Mouse (Mus musculus) forebrain, embryonic 16.5 days (tissue): ENCODE measurements around the gene Slc23a2. TPM values are rescaled to one million over a fixed set of nuclear protein-coding genes. Genes with fewer than 3 reads are reported as not detected.

Source experiments
- ATAC-seq: fragments of 200-750 bp; cut with Nextera tagmentation; 2 replicates; pipeline ENCODE4 v1.8.0; 2017; ENCODE audit warnings: mild to moderate bottlenecking, moderate library complexity
- H3K27ac ChIP-seq: fragments of 300-500 bp; sonication (generic); 2 replicates; pipeline ENCODE4 v1.5.1; 2014; ENCODE audit warnings: low read length, control low read depth
- H3K27me3 ChIP-seq: fragments of 300-500 bp; sonication (generic); replicated peaks from 2 replicates; pipeline ENCODE4 v1.6.1; 2014; ENCODE audit warnings: low read length; ENCODE audit not compliant: control insufficient read depth, insufficient read depth
- H3K36me3 ChIP-seq: fragments of 300-500 bp; sonication (generic); 2 replicates; pipeline ENCODE4 v1.6.1; 2014; ENCODE audit not compliant: control insufficient read depth, insufficient read depth
- H3K4me1 ChIP-seq: fragments of 300-500 bp; sonication (generic); replicated peaks from 2 replicates; pipeline ENCODE4 v1.6.1; 2014; ENCODE audit warnings: low read length; ENCODE audit not compliant: control insufficient read depth, insufficient read depth
- H3K4me2 ChIP-seq: fragments of 300-500 bp; sonication (generic); 2 replicates; pipeline ENCODE4 v1.6.1; 2014; ENCODE audit warnings: mild to moderate bottlenecking, low read length, control low read depth
- H3K4me3 ChIP-seq: fragments of 300-500 bp; sonication (generic); replicated peaks from 2 replicates; pipeline ENCODE4 v1.5.1; 2014; ENCODE audit warnings: mild to moderate bottlenecking, low read length, control low read depth
- H3K9ac ChIP-seq: fragments of 300-500 bp; sonication (generic); replicated peaks from 2 replicates; pipeline ENCODE4 v1.6.1; 2014; ENCODE audit warnings: low read depth, low read length, control low read depth
- H3K9me3 ChIP-seq: fragments of 300-500 bp; sonication (generic); 2 replicates; pipeline ENCODE4 v1.6.1; 2016; ENCODE audit warnings: low read length; ENCODE audit not compliant: control insufficient read depth
- WGBS: fragments of 180-500 bp; shearing (Covaris S2); extraction: QIAGEN DNeasy Blood & Tissue Kit; methylation state at CpG from one replicate; pipeline ENCODE4 v1.1.7; 2014; 5-methylcytosine and 5-hydroxymethylcytosine counted together
- polyA plus RNA-seq: library from polyadenylated mRNA; unstranded; fragments of >200 nt; fragmentation: Nextera tagmentation; extraction: Ambion mirVana; gene quantifications from 2 replicates; pipeline ENCODE4 v1.2.1, GENCODE M21; 2015

The Slc23a2 gene
- polyA plus RNA-seq, 1 experiment from 2014 or later = 32.7 TPM

DNA sequence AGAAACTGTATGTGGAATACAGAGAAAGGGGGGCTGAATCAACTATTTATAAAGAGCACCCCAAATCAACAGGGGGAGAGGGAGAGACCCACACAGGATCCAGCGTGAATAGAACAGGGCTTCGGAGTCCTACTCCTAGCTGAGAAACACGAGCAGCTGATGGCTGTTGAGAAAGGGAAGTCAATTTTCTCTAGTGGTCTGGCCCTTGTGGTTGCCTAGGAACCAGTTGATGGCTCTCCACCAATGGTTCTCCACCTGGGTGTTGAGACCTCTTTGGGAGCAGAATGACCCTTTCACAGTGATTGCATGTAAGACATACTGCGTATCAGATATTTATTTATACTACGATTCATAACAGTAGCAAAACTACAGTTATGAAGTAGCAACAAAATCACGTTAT lies 49.1 kb downstream of the Slc23a2 start:
- Histone ChIP-seq H3K9me3 (no peaks in the 10 kb centered on the region), H3K36me3 (no peaks in the 10 kb centered on the region), H3K9ac (no peak overlapping the region), H3K4me1 (no peaks in the 10 kb centered on the region; the same call in 1 of the 2 replicates), H3K4me3 (no peak overlapping the region), H3K4me2 (no peak overlapping the region), H3K27ac (no peak overlapping the region), H3K27me3 (no peaks in the 10 kb centered on the region)
- WGBS = 80% methylated on average over 6 of the region's 6 CpGs
- ATAC-seq = no peak

DNA sequence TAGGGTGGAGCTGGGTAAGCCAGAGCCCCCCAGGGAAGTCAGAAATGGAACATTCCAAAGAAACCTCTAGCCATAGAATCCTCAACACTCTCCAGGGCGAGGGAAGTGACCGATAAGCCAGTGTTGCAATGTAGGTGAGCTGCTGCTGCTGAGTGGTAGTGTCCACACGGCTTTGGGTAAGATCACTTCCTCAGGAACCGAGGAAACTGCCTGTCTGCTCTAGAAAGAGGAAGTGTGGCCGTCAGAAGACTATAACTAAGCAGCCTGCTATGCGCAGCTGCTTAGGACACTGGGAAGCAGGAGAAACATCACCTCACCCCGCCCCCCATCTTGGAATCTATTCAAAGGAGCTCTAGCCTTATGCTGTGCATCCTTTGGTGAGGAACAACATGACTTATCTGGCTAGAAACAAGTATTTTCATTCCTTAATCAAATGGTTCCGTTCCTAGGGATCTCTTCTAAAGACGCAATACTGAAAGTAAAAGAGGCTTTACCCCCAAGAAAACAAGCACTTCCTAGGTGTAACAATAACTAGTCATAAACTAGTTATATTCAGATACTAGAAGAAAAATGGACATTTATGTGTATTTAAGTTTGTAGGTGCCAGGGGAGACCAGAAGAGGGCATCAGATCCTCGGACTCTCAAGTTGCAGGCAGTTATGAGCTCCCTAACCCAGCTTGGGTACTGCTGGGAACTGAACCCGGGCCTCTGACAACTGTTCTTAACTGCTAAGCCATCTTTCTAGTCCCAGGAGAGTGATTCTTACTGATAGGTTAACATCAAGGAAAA lies 50.3 kb downstream of the Slc23a2 start:
- WGBS = 88% methylated on average over 11 of the region's 11 CpGs
- no peak for ATAC-seq
- Histone ChIP-seq H3K9me3 (no peaks in the 10 kb centered on the region), H3K9ac (no peak overlapping the region), H3K36me3 (no peaks in the 10 kb centered on the region), H3K27ac (no peak overlapping the region), H3K4me3 (no peak overlapping the region), H3K4me2 (no peak overlapping the region), H3K4me1 (no peaks in the 10 kb centered on the region; the same call in 1 of the 2 replicates), H3K27me3 (no peaks in the 10 kb centered on the region)

DNA sequence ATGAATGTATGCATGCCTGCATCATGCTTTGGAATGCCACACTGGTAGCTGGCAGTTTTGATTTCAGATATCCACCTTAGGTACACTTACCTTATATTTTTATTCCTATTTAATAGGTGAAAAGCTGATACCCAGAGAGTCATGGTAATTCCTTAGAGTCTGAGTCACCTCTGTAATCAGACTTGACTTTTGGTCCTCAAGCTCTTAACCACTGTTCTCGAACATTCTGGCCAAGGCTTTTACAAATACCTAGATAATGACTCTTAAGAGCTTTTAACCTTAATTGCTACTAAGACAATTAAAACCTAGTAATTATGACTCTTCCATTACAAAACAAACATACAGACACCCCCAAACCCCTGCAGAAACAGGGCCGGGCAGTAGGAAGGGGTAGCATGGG lies 51.2 kb downstream of the Slc23a2 start:
- 77% methylated on average over 2 of the region's 2 CpGs for WGBS
- Histone ChIP-seq H3K27ac (no peak overlapping the region), H3K4me2 (no peak overlapping the region), H3K9me3 (no peaks in the 10 kb centered on the region), H3K4me1 (no peaks in the 10 kb centered on the region; the same call in 1 of the 2 replicates), H3K4me3 (no peak overlapping the region), H3K27me3 (no peaks in the 10 kb centered on the region), H3K9ac (no peak overlapping the region), H3K36me3 (peaks cover 6% of the 10 kb centered on the region; the same call in 1 of the 2 replicates)
- ATAC-seq = no peak

DNA sequence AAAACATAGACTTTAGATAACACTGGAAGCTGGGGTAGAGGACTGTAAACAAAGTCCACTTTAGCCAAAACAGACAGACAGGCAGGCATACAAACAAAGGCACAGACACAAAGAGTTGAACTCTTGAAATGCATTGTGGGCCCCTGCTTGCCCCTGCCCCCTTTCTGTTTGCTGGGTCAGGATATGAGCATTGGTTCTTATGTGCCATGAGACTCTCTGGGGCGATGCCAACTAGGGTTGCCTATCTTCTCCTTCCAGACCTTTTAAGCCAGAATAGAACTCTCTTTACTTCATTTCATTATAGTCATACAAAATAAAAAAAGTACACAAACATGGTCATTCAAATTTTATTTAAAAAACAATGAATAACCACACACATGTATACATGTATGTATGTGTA lies 51.6 kb downstream of the Slc23a2 start:
- no peak overlapping the region for H3K9ac ChIP-seq
- H3K4me3 ChIP-seq = no peak overlapping the region
- H3K9me3 ChIP-seq = no peaks in the 10 kb centered on the region
- 88% methylated on average over 1 of the region's 1 CpGs for WGBS
- H3K36me3 ChIP-seq = peaks cover 6% of the 10 kb centered on the region; the same call in 1 of the 2 replicates
- H3K27me3 ChIP-seq = no peaks in the 10 kb centered on the region
- no peak for ATAC-seq
- no peak overlapping the region for H3K27ac ChIP-seq
- H3K4me1 ChIP-seq = no peaks in the 10 kb centered on the region; the same call in 1 of the 2 replicates
- H3K4me2 ChIP-seq = no peak overlapping the region

- Histone ChIP-seq H3K9ac (no peak overlapping the region), H3K36me3 (peaks cover 6% of the 10 kb centered on the region; the same call in 1 of the 2 replicates), H3K4me2 (no peak overlapping the region), H3K4me3 (no peak overlapping the region), H3K9me3 (no peaks in the 10 kb centered on the region), H3K27ac (no peak overlapping the region), H3K4me1 (no peaks in the 10 kb centered on the region), H3K27me3 (no peaks in the 10 kb centered on the region)
- WGBS = 92% methylated on average over 3 of the region's 3 CpGs
- no peak for ATAC-seq
Observed at GRCm38 (mm10) chr2:132092722-132093121, 52.2 kb downstream of the Slc23a2 start.

GRCm38 (mm10) chr2:132091749-132092148 lies 53.2 kb downstream of the Slc23a2 start:
- no peaks in the 10 kb centered on the region for H3K9me3 ChIP-seq
- H3K4me3 ChIP-seq = no peak overlapping the region
- ATAC-seq = no peak
- no peak overlapping the region for H3K27ac ChIP-seq
- peaks cover 6% of the 10 kb centered on the region; the same call in 1 of the 2 replicates for H3K36me3 ChIP-seq
- 82% methylated on average over 4 of the region's 4 CpGs for WGBS
- no peaks in the 10 kb centered on the region for H3K4me1 ChIP-seq
- H3K4me2 ChIP-seq = no peak overlapping the region
- H3K27me3 ChIP-seq = no peaks in the 10 kb centered on the region
- no peak overlapping the region for H3K9ac ChIP-seq

DNA sequence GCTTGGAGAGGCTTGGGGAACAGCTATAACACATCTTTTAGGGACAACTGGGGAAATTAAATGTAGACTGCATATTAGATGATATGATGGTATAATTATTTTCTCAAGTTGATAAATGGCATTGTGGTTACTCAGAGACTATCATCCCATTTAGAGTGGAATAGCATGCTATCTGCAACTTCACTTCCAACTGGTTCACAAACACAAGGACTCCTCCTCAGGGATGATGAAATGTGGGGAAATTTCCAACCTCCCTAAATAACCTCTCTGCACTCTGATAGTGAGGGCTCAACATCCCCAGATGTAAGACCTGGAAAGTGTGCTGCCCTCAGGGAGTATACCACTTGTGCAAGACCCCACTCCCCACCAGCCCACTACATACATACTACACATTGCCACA lies 60.1 kb downstream of the Slc23a2 start:
- no peak for ATAC-seq
- no peaks in the 10 kb centered on the region for H3K9me3 ChIP-seq
- H3K27me3 ChIP-seq = no peaks in the 10 kb centered on the region
- no peak overlapping the region for H3K9ac ChIP-seq
- H3K4me1 ChIP-seq = no peaks in the 10 kb centered on the region
- no peak overlapping the region for H3K4me3 ChIP-seq
- peaks cover 6% of the 10 kb centered on the region; the same call in 1 of the 2 replicates for H3K36me3 ChIP-seq
- no peak overlapping the region for H3K4me2 ChIP-seq
- H3K27ac ChIP-seq = no peak overlapping the region

GRCm38 (mm10) chr2:132084396-132084795 lies 60.5 kb downstream of the Slc23a2 start:
- peaks cover 6% of the 10 kb centered on the region; the same call in 1 of the 2 replicates for H3K36me3 ChIP-seq
- H3K9me3 ChIP-seq = no peaks in the 10 kb centered on the region
- WGBS = 86% methylated on average over 5 of the region's 5 CpGs

DNA sequence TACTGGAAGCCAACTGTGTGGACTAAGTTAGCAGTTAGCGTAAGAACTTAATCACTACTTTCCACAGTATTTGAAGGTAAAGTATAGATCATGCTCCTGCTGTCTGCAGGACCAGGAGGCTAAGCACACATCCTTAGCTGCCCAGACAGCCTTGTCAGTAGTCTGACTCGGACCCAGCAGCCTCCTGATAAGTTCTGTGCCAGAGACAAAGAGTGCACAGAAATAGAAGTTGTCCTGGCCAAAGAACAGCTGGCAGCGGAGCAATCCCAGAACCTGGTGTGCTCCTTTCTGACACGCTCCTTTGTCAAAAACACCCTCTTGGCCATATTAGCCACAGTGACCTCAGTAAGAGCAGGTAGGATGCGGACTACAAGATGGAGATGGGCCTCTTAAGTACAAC lies 65.8 kb downstream of the Slc23a2 start:
- H3K4me2 ChIP-seq = no peak overlapping the region
- no peak for ATAC-seq
- no peak overlapping the region for H3K4me3 ChIP-seq
- WGBS = 85% methylated on average over 5 of the region's 5 CpGs
- no peak overlapping the region for H3K9ac ChIP-seq
- H3K4me1 ChIP-seq = no peaks in the 10 kb centered on the region
- H3K27ac ChIP-seq = no peak overlapping the region
- H3K9me3 ChIP-seq = no peaks in the 10 kb centered on the region
- H3K27me3 ChIP-seq = no peaks in the 10 kb centered on the region
- H3K36me3 ChIP-seq = peaks cover 8% of the 10 kb centered on the region

More at GRCm38 (mm10) chr2:132084396-132084795, 60.5 kb downstream of the Slc23a2 start:
- Histone ChIP-seq H3K4me2 (no peak overlapping the region), H3K27me3 (no peaks in the 10 kb centered on the region), H3K4me1 (no peaks in the 10 kb centered on the region), H3K27ac (no peak overlapping the region), H3K9ac (no peak overlapping the region), H3K4me3 (no peak overlapping the region)
- no peak for ATAC-seq
